9 mouse cellular contexts compared by ENCODE assay signal in the genomic region with DNA sequence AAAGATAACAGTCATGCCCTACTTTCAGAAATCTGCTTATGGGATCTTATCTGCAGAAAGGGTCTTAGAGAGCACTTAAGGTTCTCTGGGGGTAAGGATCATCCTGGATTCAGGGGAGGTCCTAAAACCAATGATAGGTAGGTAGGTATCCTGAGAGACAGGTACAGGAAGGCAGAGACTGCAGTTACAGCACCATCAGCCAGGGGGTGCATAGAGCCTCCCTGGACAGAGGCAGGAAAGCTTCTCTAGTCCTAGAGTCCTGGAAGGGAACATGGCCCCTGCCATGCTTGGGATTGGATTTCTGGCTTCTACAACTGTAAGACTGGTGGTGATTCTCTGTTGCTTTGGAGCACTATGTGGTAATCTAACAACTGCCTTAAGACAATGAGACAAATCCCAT. TPM values are rescaled to one million over a fixed set of nuclear protein-coding genes. Genes with fewer than 3 reads are reported as not detected.
DNase-seq lines count a peak whose midpoint lies in the region; ATAC-seq and TF ChIP-seq lines count a peak whose summit lies in the region.
"Had no signal": no experiment of that assay in that cellular context is flagged by ENCODE, and none has a peak within 500 bp of the region (broad histone marks: within the 10 kb centered on the region; RNA-seq: fewer than 3 reads in every experiment).

No protein-coding gene starts in this region.

- TF ChIP-seq CTCF in heart, adult 2 months (IDR thresholded peaks at IDR 0.05) = peak; percentile 69
- peak; percentile 66 for TF ChIP-seq CTCF in lung, postnatal 0 days (IDR thresholded peaks at IDR 0.05)

- no peaks in the 10 kb centered on the region for H3K9me3 ChIP-seq in lung, postnatal 0 days (ENCODE audit: low read length)
- H3K9me3 ChIP-seq: embryonic facial prominence, embryonic 12.5 days had no signal

- no peak for TF ChIP-seq POLR2A in heart, adult 2 months (IDR thresholded peaks at IDR 0.05; ENCODE audit: insufficient read depth, low read depth, low read length)

- no peak overlapping the region for H3K4me3 ChIP-seq in heart, adult 2 months
- H3K4me3 ChIP-seq in lung, postnatal 0 days (ENCODE audit: low read depth, low read length) = no peak overlapping the region
- H3K4me3 ChIP-seq: embryonic facial prominence, embryonic 12.5 days had no signal

- intact Hi-C loops in heart, adult 2 months (cut with DNase I) = no loop called here

- DNase-seq in heart, adult 2 months = no peak
- no peak for DNase-seq in heart, adult 8-10 months (ENCODE audit: low spot score)
- peak; percentile 50 to 53 for DNase-seq in B cell, adult 2 months
- DNase-seq in WW6 (ENCODE audit: low read depth, low spot score) = peak; percentile 39
- peak; percentile 22 for DNase-seq in lung, postnatal 0 days (ENCODE audit: low spot score)
- no peak for DNase-seq in Muller cell, postnatal 12 days (ENCODE audit: inconsistent ontology term)
- no peak for DNase-seq in layer of hippocampus, postnatal 25 days (ENCODE audit: extremely low spot score in 1 of 2, low spot score in 1 of 2)
- no peak for DNase-seq in layer of hippocampus, adult 9-11 months

- peak overlapping the region; percentile 95 for H3K27ac ChIP-seq in heart, adult 2 months
- H3K27ac ChIP-seq in lung, postnatal 0 days (ENCODE audit: low read length) = no peak overlapping the region
- H3K27ac ChIP-seq: embryonic facial prominence, embryonic 12.5 days had no signal

- no peak overlapping the region for H3K9ac ChIP-seq in heart, adult 2 months (ENCODE audit: low read depth, low read length)
- H3K9ac ChIP-seq in lung, postnatal 0 days (replicated peaks; ENCODE audit: low read depth) = no peak overlapping the region
- H3K9ac ChIP-seq: embryonic facial prominence, embryonic 12.5 days had no signal

- no peaks in the 10 kb centered on the region; the same call in 1 of the 2 replicates for H3K79me2 ChIP-seq in heart, adult 2 months (replicated peaks; ENCODE audit: control insufficient read depth, insufficient read depth, low read length)

- no peak overlapping the region for H3K4me2 ChIP-seq in lung, postnatal 0 days (replicated peaks; ENCODE audit: low read depth, low read length)
- H3K4me2 ChIP-seq: embryonic facial prominence, embryonic 12.5 days had no signal

- no peaks in the 10 kb centered on the region for H3K27me3 ChIP-seq in heart, adult 2 months (ENCODE audit: control insufficient read depth, insufficient read depth, low read length)
- no peaks in the 10 kb centered on the region for H3K27me3 ChIP-seq in lung, postnatal 0 days (replicated peaks; ENCODE audit: insufficient read depth, low read length)
- H3K27me3 ChIP-seq: embryonic facial prominence, embryonic 12.5 days had no signal

- peaks cover 10% of the 10 kb centered on the region for H3K36me3 ChIP-seq in heart, adult 2 months (ENCODE audit: control insufficient read depth, insufficient read depth, low read length)
- peaks cover 11% of the 10 kb centered on the region; the same call in 1 of the 2 replicates for H3K36me3 ChIP-seq in lung, postnatal 0 days (ENCODE audit: insufficient read depth, low read length)

- 0 out of 2 replicates have a peak, but pooled peaks have one; percentile 24 for TF ChIP-seq EP300 in heart, adult 2 months (IDR thresholded peaks at IDR 0.05; ENCODE audit: insufficient read depth, low read depth, low read length)
- TF ChIP-seq EP300 in lung, postnatal 0 days (IDR thresholded peaks at IDR 0.05) = no peak

- ATAC-seq in lung, postnatal 0 days = no peak

- peaks cover 5% of the 10 kb centered on the region; the same call in 1 of the 2 replicates for H3K4me1 ChIP-seq in heart, adult 2 months (ENCODE audit: control insufficient read depth, insufficient read depth, low read length)
- H3K4me1 ChIP-seq in lung, postnatal 0 days (ENCODE audit: insufficient read depth, low read depth, low read length) = no peaks in the 10 kb centered on the region; the same call in 1 of the 2 replicates

RNA-seq across cellular contexts. Expression of a gene that starts 3.4 kb away (rescaled TPM):
- 100 to 1,000 TPM; 169 to 189 TPM for total RNA-seq in heart, adult 2 months (2021)
- 199 and 263 TPM in 2 replicates for polyA plus RNA-seq in heart, adult 2 months (2012; rRNA removed)
- 100 to 1,000 TPM; 184 to 202 (median 188) TPM for total RNA-seq in heart, adult 8-10 months (2022)
- polyA plus RNA-seq in lung, postnatal 0 days (2015; fragmentation: Nextera tagmentation; extraction: Ambion mirVana) = 67.8 and 71.5 TPM in 2 replicates
- total RNA-seq in layer of hippocampus, postnatal 25 days (2021) = 10 to 100 TPM; 61.7 to 69.2 TPM

RNA-seq across cellular contexts. Expression of a gene that starts 3.5 kb away (rescaled TPM):
- 10 to 100 TPM; 47.3 to 51.7 TPM for total RNA-seq in heart, adult 2 months (2021)
- polyA plus RNA-seq in heart, adult 2 months (2012; rRNA removed) = 28.9 and 46.7 TPM in 2 replicates
- total RNA-seq in heart, adult 8-10 months (2022) = 10 to 100 TPM; 47.3 to 56.0 (median 50.9) TPM
- 18.0 and 18.2 TPM in 2 replicates for polyA plus RNA-seq in lung, postnatal 0 days (2015; fragmentation: Nextera tagmentation; extraction: Ambion mirVana)
- 10 to 100 TPM; 22.4 to 23.5 TPM for total RNA-seq in layer of hippocampus, postnatal 25 days (2021)

RNA-seq across cellular contexts. Expression of a gene that starts 38.0 kb away (rescaled TPM):
- 10 to 100 TPM; 18.8 to 20.2 TPM for total RNA-seq in heart, adult 2 months (2021)
- 6.8 and 9.7 TPM in 2 replicates for polyA plus RNA-seq in heart, adult 2 months (2012; rRNA removed)
- 10 to 100 TPM; 18.5 to 22.5 (median 19.7) TPM for total RNA-seq in heart, adult 8-10 months (2022)
- polyA plus RNA-seq in lung, postnatal 0 days (2015; fragmentation: Nextera tagmentation; extraction: Ambion mirVana) = 7.0 and 7.7 TPM in 2 replicates
- 10 to 100 TPM; 36.9 to 37.3 TPM for total RNA-seq in layer of hippocampus, postnatal 25 days (2021)

RNA-seq across cellular contexts. Expression of a gene that starts 38.2 kb away (rescaled TPM):
- 10 to 100 TPM; 10.3 TPM for total RNA-seq in heart, adult 2 months (2021)
- 8.3 and 13.7 TPM in 2 replicates for polyA plus RNA-seq in heart, adult 2 months (2012; rRNA removed)
- 10 to 100 TPM; 11.0 to 13.7 (median 12.3) TPM for total RNA-seq in heart, adult 8-10 months (2022)
- polyA plus RNA-seq in lung, postnatal 0 days (2015; fragmentation: Nextera tagmentation; extraction: Ambion mirVana) = 6.9 TPM in 2 replicates
- total RNA-seq in layer of hippocampus, postnatal 25 days (2021) = 10 to 100 TPM; 11.6 to 14.8 TPM

Comparison
In these comparisons a context has a peak if more than half of its experiments do, and no peak if none do; other contexts are left out.
1. DNase-seq: peak in B cell, adult 2 months (2 of 2), WW6 (single experiment) and lung, postnatal 0 days (single experiment); none in heart, adult 2 months (0 of 2), heart, adult 8-10 months (single experiment), Muller cell, postnatal 12 days (single experiment), layer of hippocampus, postnatal 25 days (0 of 2) and layer of hippocampus, adult 9-11 months (single experiment).